Mouse (Mus musculus): ENCODE results near the gene Hc. TPM values are rescaled to one million over a fixed set of nuclear protein-coding genes. Genes with fewer than 3 reads are reported as not detected.

Hc gene
- total and polyA plus RNA-seq, 3 experiments = 0.74 to 1.2 (median 0.91) TPM

DNA sequence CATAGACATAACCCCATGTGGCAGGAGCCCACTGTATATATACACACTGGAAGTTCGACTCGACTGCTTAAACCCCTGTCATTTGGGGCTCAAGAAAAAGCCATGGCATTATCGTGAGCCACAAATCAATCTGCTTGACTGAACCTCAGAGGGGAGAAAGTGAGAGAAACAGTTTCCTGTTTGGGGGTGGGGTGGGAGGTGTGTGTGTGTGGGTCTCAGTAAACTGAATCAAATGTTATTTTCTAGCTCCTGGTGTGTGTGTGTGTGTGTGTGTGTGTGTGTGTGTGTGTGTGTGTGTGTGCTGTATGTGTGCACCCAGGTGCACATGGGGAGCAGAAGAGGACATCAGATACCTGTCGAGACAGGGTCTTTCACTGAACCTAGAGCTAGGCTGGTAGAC lies 108.2 kb downstream of the Hc start:
- Histone ChIP-seq H3K4me2 (ENCODE audit: insufficient read depth, low read depth, poor library complexity, severe bottlenecking) (peak overlapping the region; percentile 76), H3K27me3 (replicated peaks) (no peaks in the 10 kb centered on the region), H3K36me3 (replicated peaks in 1 of 2; ENCODE audit: control insufficient read depth in 1 of 2, insufficient read depth in 1 of 2, low read length in 1 of 2) (peaks cover 52 to 72% of the 10 kb centered on the region in 2 experiments), H3K79me2 (replicated peaks; ENCODE audit: control insufficient read depth, extremely low read depth, insufficient read depth, poor library complexity, severe bottlenecking) (peaks cover 71% of the 10 kb centered on the region), H3K4me3 (replicated peaks in 1 of 3; ENCODE audit: low read depth in 2 of 3, low read length in 2 of 3, poor library complexity in 1 of 3) (peak overlapping the region in 1 of 3 experiments; percentile 29), H3K9ac (ENCODE audit: insufficient read depth, low read depth) (peak overlapping the region; percentile 34; the same call in 1 of the 2 replicates), H3K4me1 (ENCODE audit: control insufficient read depth in 1 of 2, insufficient read depth in 2 of 2) (peaks cover 25 to 78% of the 10 kb centered on the region in 2 experiments), H3K9me3 (replicated peaks; ENCODE audit: low read length) (no peaks in the 10 kb centered on the region), H3K27ac (ENCODE audit: insufficient read depth, low read depth) (peak overlapping the region; percentile 96)
- TF ChIP-seq CHD2 (IDR thresholded peaks at IDR 0.05; ENCODE audit: low read length) (peak; percentile 49; the same call in 1 of the 2 replicates), ETS1 (conservative IDR thresholded peaks at IDR 0.05; ENCODE audit: low read depth, low read length) (no peak), BHLHE40 (IDR thresholded peaks at IDR 0.05; ENCODE audit: low read depth, low read length) (no peak), MEF2A (IDR thresholded peaks at IDR 0.05; ENCODE audit: borderline replicate concordance, low read depth, low read length) (no peak), ZKSCAN1 (IDR thresholded peaks at IDR 0.05; ENCODE audit: borderline replicate concordance, low read depth, low read length) (no peak), TBP (conservative IDR thresholded peaks at IDR 0.05; ENCODE audit: low read depth, low read length) (no peak), MAZ (IDR thresholded peaks at IDR 0.05; ENCODE audit: low read depth, low read length) (0 out of 2 replicates have a peak, but pooled peaks have one; percentile 8), KAT2A (IDR thresholded peaks at IDR 0.05; ENCODE audit: insufficient replicate concordance, low read length) (no peak)
- in situ Hi-C loops (cut with MboI; ENCODE audit: low pct_ligation_motif_present, low pct_unique_long_range_greater_than_20kb, low sequenced_read_pairs) (no loop called here), dilution Hi-C loops (cut with MboI; ENCODE audit: extremely low pct_ligation_motif_present, extremely low pct_unique_long_range_greater_than_20kb, low sequenced_read_pairs) (no loop called here)
- DNase-seq (ENCODE audit: extremely low read depth) = no peak

- no peak overlapping the region for H3K9ac ChIP-seq (ENCODE audit: insufficient read depth, low read depth)
Observed at GRCm38 (mm10) chr2:34951469-34951868, 109.8 kb downstream of the Hc start.

GRCm38 (mm10) chr2:34948622-34949021 lies 112.6 kb downstream of the Hc start:
- Histone ChIP-seq H3K4me2 (ENCODE audit: insufficient read depth, low read depth, poor library complexity, severe bottlenecking) (no peak overlapping the region), H3K9me3 (replicated peaks; ENCODE audit: low read length) (no peaks in the 10 kb centered on the region), H3K27me3 (replicated peaks) (no peaks in the 10 kb centered on the region), H3K27ac (ENCODE audit: insufficient read depth, low read depth) (no peak overlapping the region), H3K9ac (ENCODE audit: insufficient read depth, low read depth) (no peak overlapping the region), H3K79me2 (replicated peaks; ENCODE audit: control insufficient read depth, extremely low read depth, insufficient read depth, poor library complexity, severe bottlenecking) (peaks cover 44% of the 10 kb centered on the region), H3K4me1 (ENCODE audit: control insufficient read depth in 1 of 2, insufficient read depth in 2 of 2) (peaks cover 37 to 84% of the 10 kb centered on the region in 2 experiments), H3K4me3 (replicated peaks in 1 of 3; ENCODE audit: low read depth in 2 of 3, low read length in 2 of 3, poor library complexity in 1 of 3) (no peak overlapping the region), H3K36me3 (replicated peaks in 1 of 2; ENCODE audit: control insufficient read depth in 1 of 2, insufficient read depth in 1 of 2, low read length in 1 of 2) (peaks cover 88 to 96% of the 10 kb centered on the region in 2 experiments)
- dilution Hi-C loops (cut with MboI; ENCODE audit: extremely low pct_ligation_motif_present, extremely low pct_unique_long_range_greater_than_20kb, low sequenced_read_pairs) (no loop called here), in situ Hi-C loops (cut with MboI; ENCODE audit: low pct_ligation_motif_present, low pct_unique_long_range_greater_than_20kb, low sequenced_read_pairs) (no loop called here)
- no peak for TF ChIP-seq MAZ (IDR thresholded peaks at IDR 0.05; ENCODE audit: low read depth, low read length)
- no peak for TF ChIP-seq TCF12 (IDR thresholded peaks at IDR 0.05; ENCODE audit: low read depth, low read length)
- TF ChIP-seq RCOR1 (conservative IDR thresholded peaks at IDR 0.05; ENCODE audit: low read depth, low read length) = no peak
- no peak for TF ChIP-seq MAX (IDR thresholded peaks at IDR 0.05; ENCODE audit: low read length)
- TF ChIP-seq JUND (conservative IDR thresholded peaks at IDR 0.05; ENCODE audit: low read depth, low read length) = no peak
- no peak for TF ChIP-seq HCFC1 (IDR thresholded peaks at IDR 0.05; ENCODE audit: low read depth, low read length)
- TF ChIP-seq MEF2A (IDR thresholded peaks at IDR 0.05; ENCODE audit: borderline replicate concordance, low read depth, low read length) = no peak
- no peak for TF ChIP-seq TBP (conservative IDR thresholded peaks at IDR 0.05; ENCODE audit: low read depth, low read length)
- TF ChIP-seq CHD2 (IDR thresholded peaks at IDR 0.05; ENCODE audit: low read length) = no peak
- TF ChIP-seq ELF1 (IDR thresholded peaks at IDR 0.05; ENCODE audit: low read depth, low read length) = no peak
- TF ChIP-seq E2F4 (IDR thresholded peaks at IDR 0.05; ENCODE audit: insufficient replicate concordance, low read depth, low read length) = no peak
- TF ChIP-seq MYC (IDR thresholded peaks at IDR 0.05; ENCODE audit: low read depth, low read length) = no peak
- no peak for TF ChIP-seq SIN3A (IDR thresholded peaks at IDR 0.05; ENCODE audit: low read length)
- no peak for TF ChIP-seq GABPA (IDR thresholded peaks at IDR 0.05; ENCODE audit: insufficient replicate concordance, low read depth, low read length)
- TF ChIP-seq EP300 (IDR thresholded peaks at IDR 0.05; ENCODE audit: low read length) = no peak
- no peak for TF ChIP-seq ZMIZ1 (IDR thresholded peaks at IDR 0.05; ENCODE audit: low read depth, low read length)
- no peak for TF ChIP-seq KAT2A (IDR thresholded peaks at IDR 0.05; ENCODE audit: insufficient replicate concordance, low read length)
- no peak for TF ChIP-seq POLR2AphosphoS2 (IDR thresholded peaks at IDR 0.05; ENCODE audit: low read depth, low read length)
- no peak for DNase-seq (ENCODE audit: extremely low read depth)

More at GRCm38 (mm10) chr2:34951469-34951868, 109.8 kb downstream of the Hc start:
- no peak overlapping the region for H3K27ac ChIP-seq (ENCODE audit: insufficient read depth, low read depth)
- no peak for TF ChIP-seq EP300 (IDR thresholded peaks at IDR 0.05; ENCODE audit: low read length)
- TF ChIP-seq BHLHE40 (IDR thresholded peaks at IDR 0.05; ENCODE audit: low read depth, low read length) = no peak
- TF ChIP-seq UBTF (IDR thresholded peaks at IDR 0.05; ENCODE audit: low read depth, low read length) = no peak
- no peaks in the 10 kb centered on the region for H3K27me3 ChIP-seq (replicated peaks)
- H3K4me2 ChIP-seq (ENCODE audit: insufficient read depth, low read depth, poor library complexity, severe bottlenecking) = no peak overlapping the region; the same call in 1 of the 2 replicates
- peaks cover 25 to 87% of the 10 kb centered on the region in 2 experiments for H3K4me1 ChIP-seq (ENCODE audit: control insufficient read depth in 1 of 2, insufficient read depth in 2 of 2)
- in situ Hi-C loops (cut with MboI; ENCODE audit: low pct_ligation_motif_present, low pct_unique_long_range_greater_than_20kb, low sequenced_read_pairs) (no loop called here), dilution Hi-C loops (cut with MboI; ENCODE audit: extremely low pct_ligation_motif_present, extremely low pct_unique_long_range_greater_than_20kb, low sequenced_read_pairs) (no loop called here)
- H3K79me2 ChIP-seq (replicated peaks; ENCODE audit: control insufficient read depth, extremely low read depth, insufficient read depth, poor library complexity, severe bottlenecking) = peaks cover 57% of the 10 kb centered on the region
- H3K4me3 ChIP-seq (replicated peaks in 1 of 3; ENCODE audit: low read depth in 2 of 3, low read length in 2 of 3, poor library complexity in 1 of 3) = no peak overlapping the region
- DNase-seq (ENCODE audit: extremely low read depth) = no peak
- no peaks in the 10 kb centered on the region for H3K9me3 ChIP-seq (replicated peaks; ENCODE audit: low read length)
- H3K36me3 ChIP-seq (replicated peaks in 1 of 2; ENCODE audit: control insufficient read depth in 1 of 2, insufficient read depth in 1 of 2, low read length in 1 of 2) = peaks cover 67 to 84% of the 10 kb centered on the region in 2 experiments
